Mouse (Mus musculus): Measurements from ENCODE around the gene Ppp4r1.

DNA sequence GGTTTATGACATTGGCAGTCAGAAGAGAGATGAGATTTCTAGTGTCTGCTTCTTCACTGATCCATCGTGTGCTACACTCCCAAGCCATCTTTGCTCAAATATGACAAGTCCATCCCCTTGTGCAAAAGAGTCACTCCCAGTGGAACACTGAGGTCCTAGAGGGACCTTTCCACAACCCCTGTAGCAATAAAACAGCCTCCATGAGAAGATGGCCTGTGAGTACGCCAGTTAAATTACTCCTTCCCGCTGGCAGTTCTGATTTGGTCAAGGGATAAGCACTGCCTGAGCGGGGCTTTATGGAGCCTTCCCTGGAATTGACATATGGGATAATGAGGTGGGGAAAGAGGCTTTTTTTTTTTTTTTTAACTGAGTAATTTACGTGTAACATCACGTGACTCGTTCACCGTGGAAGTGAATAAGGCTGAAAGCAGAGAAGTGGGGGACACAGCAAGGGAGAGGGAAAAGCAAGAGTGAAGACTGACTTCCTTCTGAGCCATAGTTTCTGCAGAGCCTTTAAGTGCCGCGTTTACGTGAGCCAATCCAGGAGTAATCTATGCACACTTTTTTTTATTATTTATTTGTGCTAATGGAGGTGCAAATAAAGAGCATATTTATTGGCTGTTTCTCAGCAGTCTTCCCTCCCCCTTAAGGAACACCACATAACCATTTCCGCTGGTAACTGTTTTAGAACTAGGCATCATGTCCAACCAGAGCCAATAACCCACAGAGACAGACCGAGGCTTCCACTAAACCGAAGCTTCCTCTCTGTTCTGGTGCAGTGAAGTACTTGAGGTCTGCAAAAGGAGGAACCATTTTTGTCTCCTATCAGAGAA lies 103.5 kb downstream of the Ppp4r1 start, which contains the start of gene Ralbp1:
- TF ChIP-seq CTCF (IDR thresholded peaks at IDR 0.05; ENCODE audit: low read depth) (no peak), EP300 (optimal IDR thresholded peaks at IDR 0.05) (no peak)

All from stomach, postnatal 0 days (tissue).